Mouse (Mus musculus) layer of hippocampus, adult 9-11 months (tissue): ENCODE results near the gene Mroh2b.

Experiments
- DNase-seq: peaks from one replicate; pipeline ENCODE4 v3.0.0; 2022

The Mroh2b gene

DNA sequence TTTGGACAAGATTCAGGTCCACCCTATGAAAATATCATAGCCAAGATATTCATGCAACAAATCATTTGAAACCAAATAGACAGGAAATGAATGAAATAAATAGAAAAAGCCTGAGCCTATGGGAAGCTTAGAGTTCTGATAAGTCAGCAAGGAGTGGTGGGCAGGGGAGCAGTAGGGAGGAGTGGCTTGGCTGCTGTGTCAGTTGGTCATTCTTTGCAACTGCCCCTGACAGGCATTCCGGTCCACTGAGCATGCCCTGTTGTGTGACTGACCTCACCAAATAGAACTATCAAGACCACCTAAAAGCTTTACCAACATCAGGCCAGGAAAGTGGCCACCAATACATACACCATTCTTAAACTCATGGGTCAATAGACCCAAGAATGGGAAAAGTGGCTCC, at the start of gene Mroh2b:
Gene Mroh2b, plus strand, starts transcription at position 301 of the 400 bp plus-strand sequence.
- no peak for DNase-seq

DNA sequence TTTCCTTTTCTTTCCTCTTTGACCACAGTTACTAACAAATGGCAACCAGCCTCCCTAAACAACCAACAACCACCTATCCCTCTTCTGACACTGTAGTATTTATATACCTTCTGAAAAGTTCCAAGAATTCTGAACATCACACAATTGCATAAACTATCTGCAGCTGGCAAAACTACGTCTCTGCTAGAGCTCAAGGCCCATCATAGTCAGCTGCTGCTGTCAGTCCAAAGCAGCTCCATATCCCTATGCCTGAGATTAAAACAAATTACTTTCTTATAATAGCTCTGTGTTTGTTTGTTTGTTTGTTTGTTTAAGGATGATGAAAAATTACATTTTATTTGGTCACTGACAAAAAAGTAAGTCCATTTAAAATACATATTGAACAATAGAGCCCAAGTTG, 48.5 kb upstream of the Mroh2b start:
- DNase-seq, result no peak

DNA sequence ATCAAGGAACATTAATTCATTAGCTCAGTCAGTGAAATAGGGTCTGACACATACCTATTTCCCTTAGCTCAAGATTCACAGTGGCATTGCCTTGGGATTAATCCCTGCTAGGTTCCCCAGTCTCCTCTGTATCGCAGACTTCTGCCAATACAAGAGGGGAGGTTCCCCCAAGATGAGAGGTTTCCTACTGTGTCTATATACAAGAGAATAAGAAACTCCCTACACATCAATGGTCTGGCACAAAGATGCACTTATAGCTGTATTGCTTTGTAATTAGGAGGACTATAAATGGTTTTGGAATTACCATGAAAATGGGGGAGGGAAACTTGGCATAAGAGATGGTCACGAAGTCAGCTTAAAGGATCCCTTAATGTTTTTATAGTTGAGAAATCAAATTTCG, 3.6 kb upstream of the Mroh2b start:
- DNase-seq, result no peak

DNA sequence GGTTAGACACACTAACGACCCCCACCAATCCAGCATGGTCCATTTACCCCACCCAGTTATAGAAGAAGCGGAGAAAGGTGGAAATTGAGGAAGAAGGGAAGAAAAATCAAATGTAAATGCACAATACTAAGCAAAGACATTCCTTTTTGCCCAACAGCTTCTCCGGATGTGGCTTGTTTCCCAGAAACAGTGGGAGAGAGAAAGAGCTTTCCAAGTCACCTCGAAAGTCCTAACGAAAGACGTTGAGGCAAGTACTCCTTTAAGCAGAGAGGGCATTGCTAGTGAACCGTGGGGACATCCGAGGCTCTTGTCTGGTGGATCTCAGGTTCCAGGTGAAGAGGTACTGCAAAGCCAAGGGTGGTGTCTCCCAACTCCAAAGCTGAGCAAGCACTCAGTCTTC, 36.2 kb downstream of the Mroh2b start:
- no peak for DNase-seq

DNA sequence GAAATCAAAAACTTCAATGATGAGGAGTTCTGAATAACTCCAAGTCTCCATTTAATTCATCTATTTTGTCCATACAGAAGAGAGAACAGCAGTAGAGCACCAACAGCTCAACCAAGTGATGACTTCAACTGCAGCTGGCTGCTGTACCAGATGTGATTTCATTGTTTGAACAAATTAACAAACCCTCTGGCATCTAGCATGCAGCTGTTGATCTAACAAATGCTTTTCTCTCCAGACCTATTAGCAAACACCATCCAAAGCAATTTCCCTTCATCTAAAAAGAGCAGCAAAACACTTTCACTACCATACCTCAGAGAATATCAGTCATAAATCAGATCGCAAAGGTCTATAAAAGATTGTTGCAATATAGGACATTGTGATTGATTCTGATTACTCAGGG, 74.8 kb downstream of the Mroh2b start:
- DNase-seq, result peak; percentile 7

DNA sequence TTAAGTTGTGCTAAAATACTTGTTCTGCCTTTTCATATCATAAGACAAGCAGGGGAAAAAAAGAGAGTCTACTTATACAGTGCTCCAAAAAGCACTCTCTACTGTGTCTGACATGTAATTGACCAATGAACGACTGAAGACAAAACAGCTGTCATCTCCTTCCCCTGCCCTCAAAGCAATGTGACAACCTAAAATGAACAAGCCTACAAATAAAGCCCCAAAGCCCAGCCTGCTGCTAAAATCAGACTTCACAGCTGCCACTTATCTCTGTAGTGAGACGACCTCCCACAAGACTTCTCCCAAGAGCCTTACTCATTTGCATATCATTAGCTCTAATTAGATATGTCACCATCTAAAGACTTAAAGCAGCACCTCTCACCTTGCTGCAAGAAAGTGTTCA, 104.4 kb downstream of the Mroh2b start:
- no peak for DNase-seq

DNA sequence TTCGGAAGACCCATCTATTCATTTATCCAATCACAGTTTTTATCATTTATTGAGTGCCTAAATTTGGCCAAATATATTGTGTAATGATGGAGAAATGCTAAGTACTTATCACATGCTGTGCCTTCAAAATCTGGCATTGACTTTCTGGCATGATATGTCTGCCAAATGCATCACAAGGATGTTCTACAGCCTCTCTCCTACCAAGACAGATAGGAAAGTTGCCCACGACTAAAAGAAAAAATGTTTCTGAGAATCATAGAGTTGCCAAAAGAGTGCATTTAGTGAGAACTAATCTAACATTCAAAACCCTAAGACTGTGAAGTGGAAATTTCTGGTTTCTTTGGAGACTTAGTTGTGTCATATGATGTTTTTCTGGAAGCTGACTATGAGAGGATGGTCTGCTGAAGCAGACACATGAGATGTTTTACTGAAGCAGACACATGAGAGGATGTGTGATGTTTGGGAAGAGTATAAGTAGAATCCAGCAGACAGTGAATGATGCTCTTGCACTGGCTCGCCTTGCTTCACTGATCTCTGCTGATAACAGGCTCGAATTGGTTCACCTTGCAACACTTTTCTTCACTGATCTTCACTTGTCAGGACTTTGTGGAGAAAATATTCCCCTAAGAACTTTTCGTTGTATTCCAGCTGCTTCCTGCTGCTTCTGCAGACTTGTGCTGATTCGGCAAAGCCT, 105.1 kb downstream of the Mroh2b start:
- DNase-seq, result no peak

DNA sequence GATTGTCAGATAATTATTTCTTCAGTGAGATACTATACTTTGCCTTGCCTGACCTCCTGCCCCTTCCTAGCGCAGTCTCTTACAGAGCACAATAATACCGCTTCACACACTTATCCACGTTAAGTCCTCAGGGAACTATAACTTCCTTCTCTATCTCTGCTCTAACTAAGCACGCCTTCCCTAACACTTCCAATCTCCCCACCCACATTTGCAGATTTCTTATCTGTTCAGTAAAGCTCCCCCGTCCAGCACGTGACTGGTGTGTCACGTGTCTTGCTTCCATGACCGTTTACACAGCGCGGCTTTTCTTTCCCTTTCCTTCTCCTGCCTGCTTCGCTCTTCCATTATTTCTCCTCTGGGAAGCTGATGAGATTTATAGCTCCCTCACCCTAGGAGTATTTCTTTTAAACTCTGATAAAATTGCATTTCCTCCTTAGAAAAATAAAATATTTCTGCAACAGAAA, 111.1 kb downstream of the Mroh2b start:
- no peak for DNase-seq
